Mouse (Mus musculus) limb, embryonic 11.5 days (tissue): ENCODE measurements around the gene Cacna2d2. TPM values are rescaled to one million over a fixed set of nuclear protein-coding genes. Genes with fewer than 3 reads are reported as not detected.

Source experiments
- ATAC-seq: fragments of 200-750 bp; cut with Nextera tagmentation; 2 replicates; pipeline ENCODE4 v1.8.0; 2017; ENCODE audit warnings: low read depth; ENCODE audit not compliant: insufficient number of reproducible peaks, low FRiP score, low TSS enrichment
- DNase-seq: peaks from one replicate; pipeline ENCODE4 v3.0.0-alpha.2; 2015; ENCODE audit warnings: low spot score
- H3K27ac ChIP-seq: fragments of 300-500 bp; sonication (generic); replicated peaks from 2 replicates; pipeline ENCODE4 v1.5.1; 2014; ENCODE audit warnings: low read depth, mild to moderate bottlenecking, low read length
- H3K27me3 ChIP-seq: fragments of 300-500 bp; sonication (generic); 2 replicates; pipeline ENCODE4 v1.6.1; 2014; ENCODE audit warnings: mild to moderate bottlenecking, low read length, mixed read lengths; ENCODE audit not compliant: control insufficient read depth, insufficient read depth
- H3K36me3 ChIP-seq: fragments of 300-500 bp; sonication (generic); 2 replicates; pipeline ENCODE4 v1.6.1; 2014; ENCODE audit warnings: mild to moderate bottlenecking, low read length, moderate library complexity, mixed read lengths; ENCODE audit not compliant: control insufficient read depth, insufficient read depth
- H3K4me1 ChIP-seq: fragments of 300-500 bp; sonication (generic); 2 replicates; pipeline ENCODE4 v1.6.1; 2014; ENCODE audit warnings: low read length, mixed read lengths; ENCODE audit not compliant: control insufficient read depth, insufficient read depth
- H3K4me2 ChIP-seq: fragments of 300-500 bp; sonication (generic); 2 replicates; pipeline ENCODE4 v1.6.1; 2014; ENCODE audit warnings: low read depth, mild to moderate bottlenecking, moderate library complexity; ENCODE audit not compliant: severe bottlenecking
- H3K4me3 ChIP-seq: fragments of 300-500 bp; sonication (generic); 2 replicates; pipeline ENCODE4 v1.5.1; 2014; ENCODE audit warnings: low read depth, low read length
- H3K9ac ChIP-seq: fragments of 300-500 bp; sonication (generic); 2 replicates; pipeline ENCODE4 v1.6.1; 2014; ENCODE audit warnings: mild to moderate bottlenecking, low read length
- H3K9me3 ChIP-seq: fragments of 300-500 bp; sonication (generic); 2 replicates; pipeline ENCODE4 v1.6.1; 2016; ENCODE audit warnings: low read length; ENCODE audit not compliant: control insufficient read depth
- WGBS: fragments of 180-500 bp; shearing (Covaris S2); extraction: QIAGEN DNeasy Blood & Tissue Kit; methylation state at CpG from one replicate; pipeline ENCODE4 v1.1.7; 2014; 5-methylcytosine and 5-hydroxymethylcytosine counted together
- polyA plus RNA-seq: library from polyadenylated mRNA; unstranded; fragments of >200 nt; fragmentation: Nextera tagmentation; extraction: Ambion mirVana; gene quantifications from 2 replicates; pipeline ENCODE4 v1.2.1, GENCODE M21; 2014

Gene Cacna2d2
- polyA plus RNA-seq, 1 experiment from 2014 or later: 0.12 TPM

DNA sequence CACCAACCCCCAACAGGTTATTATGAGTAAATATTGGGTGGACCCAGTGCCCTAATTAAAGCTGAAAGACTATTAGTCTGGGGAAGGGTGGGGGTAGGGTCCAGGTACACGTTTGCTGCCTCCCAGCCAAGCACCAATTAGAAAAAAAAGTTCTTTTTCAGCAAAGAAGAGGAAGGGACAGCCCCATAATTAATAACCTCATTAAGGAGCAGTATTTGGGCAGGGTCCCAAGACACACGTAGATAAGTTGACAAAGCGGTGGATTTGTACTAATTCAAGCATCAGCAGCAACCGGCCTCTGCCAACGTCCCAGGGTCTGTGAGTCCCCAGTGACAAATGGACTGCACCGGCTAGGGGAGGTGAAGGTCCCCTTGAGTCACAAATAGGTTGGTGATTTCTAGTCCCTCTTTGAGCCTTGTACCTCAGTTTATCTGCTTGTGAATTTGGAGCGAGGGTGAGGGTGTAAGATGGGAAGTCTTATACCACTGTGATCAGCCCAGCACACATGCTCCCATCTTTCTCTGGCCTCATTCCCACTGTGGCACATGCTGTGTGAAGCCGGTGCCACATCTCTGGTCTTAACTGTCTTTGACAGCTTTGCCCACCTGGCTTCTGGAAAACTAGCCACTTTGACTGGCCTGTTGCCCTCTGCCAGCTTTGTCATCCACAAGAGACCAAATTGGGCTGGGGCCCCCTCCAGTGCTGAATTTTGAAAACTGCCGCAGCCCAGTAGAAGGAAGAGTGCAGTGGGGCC, 20.3 kb downstream of the Cacna2d2 start:
- no peak for ATAC-seq
- Histone ChIP-seq H3K4me1 (no peaks in the 10 kb centered on the region), H3K4me2 (no peak overlapping the region), H3K9me3 (no peaks in the 10 kb centered on the region), H3K9ac (no peak overlapping the region), H3K36me3 (no peaks in the 10 kb centered on the region), H3K27ac (no peak overlapping the region), H3K4me3 (no peak overlapping the region), H3K27me3 (0 out of 2 replicates have a peak, but pooled peaks cover 2% of the 10 kb centered on the region)
- WGBS: 78% methylated on average over 9 of the region's 9 CpGs
- no peak for DNase-seq

GRCm38 (mm10) chr9:107420898-107421297, 21.5 kb downstream of the Cacna2d2 start:
- no peak overlapping the region for H3K27ac ChIP-seq
- no peaks in the 10 kb centered on the region for H3K4me1 ChIP-seq
- no peaks in the 10 kb centered on the region for H3K9me3 ChIP-seq
- H3K4me3 ChIP-seq: no peak overlapping the region
- WGBS: 77% methylated on average over 5 of the region's 5 CpGs
- DNase-seq: no peak
- no peak for ATAC-seq
- H3K36me3 ChIP-seq: no peaks in the 10 kb centered on the region
- peaks cover 2% of the 10 kb centered on the region; the same call in 1 of the 2 replicates for H3K27me3 ChIP-seq
- H3K4me2 ChIP-seq: no peak overlapping the region
- H3K9ac ChIP-seq: no peak overlapping the region

DNA sequence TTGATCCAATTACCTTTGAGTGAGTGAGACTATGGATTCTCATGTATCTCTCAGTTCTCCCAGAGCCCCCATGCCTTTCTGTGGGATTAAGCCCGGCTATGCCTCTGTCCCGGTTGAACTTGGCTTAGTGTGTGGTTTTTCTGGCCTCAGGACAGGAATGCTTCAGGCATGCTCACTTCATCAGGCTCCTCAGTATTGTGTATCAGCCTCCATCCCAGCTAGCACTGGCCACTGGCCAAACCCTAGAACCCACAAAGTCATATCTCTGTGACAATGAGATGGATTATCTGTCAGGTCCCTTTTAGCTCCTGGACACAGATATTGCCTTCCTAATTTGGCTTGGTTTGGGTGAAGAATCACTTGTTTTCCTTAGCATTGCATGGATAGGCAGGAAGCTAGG, 23.5 kb downstream of the Cacna2d2 start:
- peaks cover 8% of the 10 kb centered on the region for H3K27me3 ChIP-seq

GRCm38 (mm10) chr9:107424485-107425175, 25.2 kb downstream of the Cacna2d2 start:
- Histone ChIP-seq H3K36me3 (no peaks in the 10 kb centered on the region), H3K9ac (no peak overlapping the region), H3K4me1 (no peaks in the 10 kb centered on the region), H3K9me3 (no peaks in the 10 kb centered on the region), H3K4me2 (no peak overlapping the region), H3K27ac (no peak overlapping the region), H3K27me3 (peaks cover 11% of the 10 kb centered on the region), H3K4me3 (no peak overlapping the region)
- 75% methylated on average over 12 of the region's 12 CpGs for WGBS
- DNase-seq (no peak), ATAC-seq (no peak)

More for the DNA sequence above, 23.5 kb downstream of the Cacna2d2 start:
- Histone ChIP-seq H3K4me1 (no peaks in the 10 kb centered on the region), H3K27ac (no peak overlapping the region), H3K4me3 (no peak overlapping the region), H3K4me2 (no peak overlapping the region), H3K9ac (no peak overlapping the region), H3K36me3 (no peaks in the 10 kb centered on the region), H3K9me3 (no peaks in the 10 kb centered on the region)
- WGBS: 73% methylated on average over 2 of the region's 2 CpGs
- DNase-seq (no peak), ATAC-seq (no peak)

DNA sequence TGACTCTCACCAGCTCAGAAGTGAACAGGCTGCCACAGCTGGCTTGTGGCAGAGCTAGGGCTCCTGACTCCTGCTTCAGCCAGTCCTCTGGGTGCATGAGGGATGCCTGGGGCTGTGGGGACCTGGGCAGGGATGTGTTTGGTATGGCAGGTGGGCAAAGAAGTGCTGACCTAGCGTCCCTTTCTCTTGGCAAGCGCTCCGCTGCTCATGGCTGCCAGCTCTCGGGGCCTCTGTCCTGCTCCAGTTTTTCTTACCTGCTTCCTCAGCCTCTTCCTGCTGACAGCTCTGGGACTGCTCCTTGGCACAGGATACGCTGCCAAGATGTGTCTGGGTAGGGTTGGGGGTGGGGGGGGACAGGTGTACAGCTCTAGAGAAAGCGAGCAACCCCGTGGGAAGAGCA, 28.5 kb downstream of the Cacna2d2 start:
- peaks cover 11% of the 10 kb centered on the region for H3K27me3 ChIP-seq
- H3K9ac ChIP-seq: no peak overlapping the region
- DNase-seq (no peak), ATAC-seq (no peak)
- H3K4me2 ChIP-seq: no peak overlapping the region
- no peak overlapping the region for H3K27ac ChIP-seq
- H3K9me3 ChIP-seq: no peaks in the 10 kb centered on the region
- peaks cover 9% of the 10 kb centered on the region; the same call in 1 of the 2 replicates for H3K4me1 ChIP-seq
- WGBS: 76% methylated on average over 7 of the region's 7 CpGs
- no peak overlapping the region for H3K4me3 ChIP-seq
- no peaks in the 10 kb centered on the region for H3K36me3 ChIP-seq

GRCm38 (mm10) chr9:107428451-107429186, 29.2 kb downstream of the Cacna2d2 start:
- 37% methylated on average over 5 of the region's 5 CpGs for WGBS
- H3K27ac ChIP-seq: no peak overlapping the region
- H3K9ac ChIP-seq: no peak overlapping the region
- H3K4me3 ChIP-seq: no peak overlapping the region
- no peak for DNase-seq
- no peaks in the 10 kb centered on the region for H3K9me3 ChIP-seq
- no peak for ATAC-seq
- H3K4me1 ChIP-seq: peaks cover 9% of the 10 kb centered on the region; the same call in 1 of the 2 replicates
- H3K27me3 ChIP-seq: peaks cover 11% of the 10 kb centered on the region
- H3K36me3 ChIP-seq: no peaks in the 10 kb centered on the region
- H3K4me2 ChIP-seq: no peak overlapping the region; the same call in 1 of the 2 replicates

DNA sequence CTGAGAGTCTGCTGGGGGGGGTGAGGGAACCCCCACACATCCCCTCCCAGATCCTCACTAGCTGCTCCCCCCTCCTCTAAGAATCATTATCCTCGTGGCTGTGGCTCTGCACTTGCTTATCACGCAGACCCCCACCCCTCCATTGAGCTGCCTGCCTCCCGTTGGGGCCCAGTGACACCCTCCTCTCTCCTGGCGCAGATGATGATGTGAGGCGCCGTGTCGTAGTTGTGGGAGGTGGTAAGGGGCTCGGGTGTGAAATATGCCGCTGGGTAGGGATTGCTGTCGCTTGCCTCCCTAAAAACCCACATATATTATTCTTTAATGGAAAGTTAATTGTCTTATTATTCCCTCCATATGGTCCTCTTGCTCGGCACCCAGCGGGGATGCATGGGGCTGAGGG, 31.0 kb downstream of the Cacna2d2 start:
- Histone ChIP-seq H3K27ac (no peak overlapping the region), H3K4me1 (peaks cover 18% of the 10 kb centered on the region), H3K36me3 (no peaks in the 10 kb centered on the region), H3K9me3 (no peaks in the 10 kb centered on the region), H3K27me3 (peaks cover 11% of the 10 kb centered on the region), H3K4me3 (no peak overlapping the region), H3K4me2 (no peak overlapping the region), H3K9ac (no peak overlapping the region)
- DNase-seq (no peak), ATAC-seq (no peak)
- WGBS: 29% methylated on average over 12 of the region's 12 CpGs

DNA sequence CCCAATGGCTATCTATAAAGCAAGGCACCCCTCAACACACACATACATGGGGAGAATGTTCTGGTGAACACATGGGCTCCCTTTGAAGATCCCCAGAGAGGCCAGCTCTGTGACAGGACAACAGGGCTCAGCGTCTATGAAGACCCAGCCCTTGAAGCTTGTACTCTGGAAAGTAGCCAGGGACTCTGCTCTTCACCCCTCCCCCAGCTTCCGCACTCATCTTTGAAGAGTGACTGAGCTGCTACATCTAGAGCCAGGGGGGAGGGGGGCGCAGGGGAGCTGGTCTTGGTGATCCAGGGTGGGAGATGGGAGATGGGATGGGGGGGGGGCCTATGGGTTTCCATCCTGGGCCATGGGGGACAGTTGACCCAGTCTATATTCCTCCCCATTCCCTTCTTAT, 33.1 kb downstream of the Cacna2d2 start:
- WGBS: 68% methylated on average over 3 of the region's 3 CpGs
- no peak overlapping the region for H3K4me2 ChIP-seq
- DNase-seq: no peak
- peaks cover 20% of the 10 kb centered on the region for H3K4me1 ChIP-seq
- ATAC-seq: no peak
- H3K27me3 ChIP-seq: peaks cover 5% of the 10 kb centered on the region
- H3K9ac ChIP-seq: no peak overlapping the region
- no peaks in the 10 kb centered on the region for H3K36me3 ChIP-seq
- no peak overlapping the region for H3K27ac ChIP-seq
- H3K4me3 ChIP-seq: no peak overlapping the region
- no peaks in the 10 kb centered on the region for H3K9me3 ChIP-seq
